Mouse (Mus musculus) layer of hippocampus, adult 2 months (tissue): ENCODE measurements around the gene Tmem120a. TPM values are rescaled to one million over a fixed set of nuclear protein-coding genes. Genes with fewer than 3 reads are reported as not detected.

Experiments
- DNase-seq, 2 experiments: peaks; one replicate each; pipeline ENCODE4 v3.0.0; 2022; ENCODE audit warnings: low spot score in 2 of 2
- H3K27ac ChIP-seq: fragments of 200-600 bp; 2 replicates; pipeline ENCODE4 v1.8.1; 2022
- H3K4me3 ChIP-seq: fragments of 200-600 bp; 2 replicates; pipeline ENCODE4 v1.8.1; 2022; ENCODE audit warnings: mild to moderate bottlenecking
- CTCF ChIP-seq: fragments of 200-600 bp; conservative IDR thresholded peaks from 2 replicates; pipeline ENCODE4 v1.8.1; 2022; ENCODE audit warnings: antibody characterized with exemption, mild to moderate bottlenecking, moderate library complexity
- total RNA-seq, 2 experiments: library from RNA; stranded (reverse); gene quantifications; 2 replicates each; pipeline ENCODE4 v1.2.3; 2021

Tmem120a gene
- total RNA-seq, 2 experiments from 2014 or later = 16.9 to 19.8 TPM

DNA sequence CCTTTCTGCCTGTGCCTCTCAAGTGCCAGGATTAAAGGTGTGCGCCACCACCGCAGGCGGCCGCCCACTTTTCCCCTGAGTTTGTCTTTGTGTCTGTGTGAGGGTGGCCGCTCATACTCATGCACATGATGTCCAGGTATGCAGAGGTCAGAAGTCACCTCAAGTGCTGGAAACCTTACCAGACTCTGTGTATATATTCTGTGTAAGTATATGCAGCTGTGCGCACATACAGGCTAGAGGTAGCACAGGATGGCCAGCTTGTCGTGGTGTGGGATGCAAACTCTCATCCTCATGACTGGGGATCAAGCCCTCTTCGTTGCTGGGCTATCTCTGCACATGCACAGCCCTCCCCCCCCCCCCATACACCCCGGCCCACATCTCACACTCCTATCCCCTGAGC is 16.4 kb downstream of the Tmem120a start:
- TF ChIP-seq CTCF = no peak
- Histone ChIP-seq H3K27ac (no peak overlapping the region), H3K4me3 (no peak overlapping the region)
- no peak for DNase-seq

DNA sequence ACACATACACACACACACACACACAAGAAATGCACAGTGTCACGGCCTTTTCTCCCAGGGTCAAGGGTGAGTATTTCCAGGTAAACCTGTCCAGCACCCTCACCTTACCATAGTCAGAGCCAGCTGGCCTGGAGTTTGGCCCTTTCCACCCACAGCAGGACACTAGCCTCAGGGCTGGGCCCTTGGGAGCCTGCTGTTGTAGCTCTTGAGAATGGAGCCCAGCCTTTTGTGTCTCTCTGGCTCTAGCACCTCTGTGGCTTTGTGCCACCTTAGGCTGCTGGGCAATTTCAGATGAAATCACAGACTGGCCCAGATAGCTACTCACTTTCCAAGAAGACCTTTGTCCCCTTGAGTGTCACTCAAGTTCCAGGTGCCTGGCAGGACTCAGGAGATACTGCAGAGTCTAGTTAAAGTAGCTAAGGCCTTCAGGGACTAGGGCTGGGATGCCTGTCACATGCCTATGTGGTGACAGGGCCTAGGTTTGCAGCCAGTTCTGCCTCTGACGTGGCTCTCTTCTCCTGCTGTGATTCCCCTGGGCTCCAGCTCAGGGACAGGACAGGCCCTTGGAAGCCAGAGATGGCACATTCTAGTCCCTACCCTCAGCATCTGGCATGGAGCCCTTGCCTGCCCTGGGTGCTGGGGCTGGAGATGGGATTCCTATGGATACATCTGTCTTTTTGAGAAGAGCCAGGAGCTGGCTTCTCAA is 17.5 kb downstream of the Tmem120a start:
- no peak for TF ChIP-seq CTCF
- H3K4me3 ChIP-seq = no peak overlapping the region
- DNase-seq = no peak
- peak overlapping the region; percentile 92; the same call in 1 of the 2 replicates for H3K27ac ChIP-seq

GRCm38 (mm10) chr5:135725991-135726390 is 18.3 kb downstream of the Tmem120a start:
- Histone ChIP-seq H3K27ac (peak overlapping the region; percentile 92), H3K4me3 (peak overlapping the region; percentile 43)
- DNase-seq = no peak
- no peak for TF ChIP-seq CTCF

DNA sequence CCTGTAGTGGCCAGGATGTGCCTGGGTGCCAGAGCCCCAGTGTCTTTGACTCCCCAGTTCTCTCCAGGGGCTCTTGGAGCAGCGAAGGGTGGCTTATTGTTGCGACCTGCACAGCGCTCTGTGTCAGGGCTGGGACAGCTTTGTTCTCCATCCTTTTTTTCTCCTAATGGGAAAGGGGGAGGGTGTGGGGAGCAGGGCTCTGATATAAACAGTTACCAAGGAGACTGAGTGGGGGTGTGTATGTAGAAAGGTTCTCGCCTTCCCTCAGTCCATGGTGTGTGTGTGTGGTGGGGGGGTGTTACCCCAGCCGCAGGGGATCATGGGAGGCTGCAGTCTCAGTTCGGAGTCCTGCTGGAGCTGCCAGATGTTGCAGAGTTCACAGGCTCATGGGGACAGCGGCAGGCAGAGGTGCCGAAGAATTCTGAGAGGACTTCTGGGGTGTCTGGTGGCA is 18.8 kb downstream of the Tmem120a start:
- peak overlapping the region; percentile 43 for H3K4me3 ChIP-seq
- TF ChIP-seq CTCF = no peak
- peak; percentile 56 to 76 for DNase-seq
- H3K27ac ChIP-seq = peak overlapping the region; percentile 92

DNA sequence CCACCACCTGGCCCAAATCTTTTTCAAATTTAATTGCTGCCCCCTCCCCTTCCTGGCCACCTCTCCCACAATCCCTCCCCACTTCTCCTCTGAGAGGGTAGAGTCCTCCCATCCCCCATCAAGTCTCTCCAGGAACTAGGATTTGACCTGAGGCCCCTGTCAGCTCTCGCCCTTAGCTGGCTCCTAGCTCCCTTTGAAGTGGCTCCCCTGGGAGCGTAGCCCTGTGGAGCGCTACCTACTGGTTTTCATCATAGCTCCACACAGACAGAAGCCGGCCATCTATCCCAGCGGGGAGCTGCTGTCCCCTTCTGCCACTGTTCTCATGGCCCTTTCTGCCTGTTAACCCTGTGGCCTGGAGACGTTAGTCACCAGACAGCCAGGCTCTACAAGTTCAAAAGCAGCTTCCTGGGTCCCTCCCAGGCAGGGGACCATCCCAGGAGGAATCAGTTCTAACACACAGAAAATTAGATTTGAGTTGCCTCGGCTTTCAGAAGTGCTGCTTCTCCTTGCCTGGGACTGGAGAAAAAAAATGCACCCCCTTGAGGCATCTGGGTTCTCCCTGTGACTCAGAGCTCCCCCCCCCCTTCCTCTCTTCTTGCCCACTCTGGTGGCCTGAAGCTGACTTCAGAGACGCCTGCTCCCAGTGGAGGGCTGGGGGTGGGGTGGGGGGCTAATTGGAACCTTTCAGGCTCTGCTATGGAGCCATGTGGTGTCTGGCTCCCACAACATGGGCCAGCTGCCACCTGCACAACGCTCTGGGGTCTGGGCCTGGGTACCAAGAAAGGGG is 19.5 kb downstream of the Tmem120a start:
- no peak for DNase-seq
- TF ChIP-seq CTCF = peak; percentile 37
- H3K27ac ChIP-seq = peak overlapping the region; percentile 92
- peak overlapping the region; percentile 43; the same call in 1 of the 2 replicates for H3K4me3 ChIP-seq

- Histone ChIP-seq H3K4me3 (no peak overlapping the region), H3K27ac (peak overlapping the region; percentile 28; the same call in 1 of the 2 replicates)
- no peak for TF ChIP-seq CTCF
- no peak for DNase-seq
Measured at GRCm38 (mm10) chr5:135723165-135723751, 21.0 kb downstream of the Tmem120a start.

GRCm38 (mm10) chr5:135722121-135722520 is 22.1 kb downstream of the Tmem120a start:
- peak; percentile 58 to 65 for DNase-seq

DNA sequence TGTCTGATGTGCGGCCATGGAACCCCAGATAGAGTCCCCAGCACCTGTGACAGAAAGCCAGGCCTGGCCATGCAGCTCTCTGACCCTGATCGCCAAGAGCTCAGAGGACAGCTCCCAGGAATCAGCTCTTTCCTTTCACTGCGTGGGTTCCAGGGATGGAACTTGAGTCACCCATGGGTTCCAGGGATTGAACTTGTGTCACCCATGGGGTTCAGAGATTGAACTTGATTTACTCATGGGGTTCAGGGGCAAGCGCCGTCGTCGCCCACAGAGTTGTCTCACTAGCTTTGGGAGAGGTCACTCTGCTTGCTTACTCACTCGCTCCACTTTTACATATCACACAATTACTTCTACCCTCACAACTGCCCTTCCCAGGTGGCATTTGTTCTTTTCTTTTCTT is 23.2 kb downstream of the Tmem120a start:
- H3K4me3 ChIP-seq = no peak overlapping the region
- no peak overlapping the region for H3K27ac ChIP-seq
- no peak for DNase-seq
- no peak for TF ChIP-seq CTCF

More at GRCm38 (mm10) chr5:135722121-135722520, 22.1 kb downstream of the Tmem120a start:
- no peak overlapping the region for H3K4me3 ChIP-seq
- H3K27ac ChIP-seq = peak overlapping the region; percentile 34
- no peak for TF ChIP-seq CTCF

GRCm38 (mm10) chr5:135720121-135720520 is 24.1 kb downstream of the Tmem120a start:
- no peak for DNase-seq
- Histone ChIP-seq H3K4me3 (no peak overlapping the region), H3K27ac (no peak overlapping the region; the same call in 1 of the 2 replicates)
- no peak for TF ChIP-seq CTCF

DNA sequence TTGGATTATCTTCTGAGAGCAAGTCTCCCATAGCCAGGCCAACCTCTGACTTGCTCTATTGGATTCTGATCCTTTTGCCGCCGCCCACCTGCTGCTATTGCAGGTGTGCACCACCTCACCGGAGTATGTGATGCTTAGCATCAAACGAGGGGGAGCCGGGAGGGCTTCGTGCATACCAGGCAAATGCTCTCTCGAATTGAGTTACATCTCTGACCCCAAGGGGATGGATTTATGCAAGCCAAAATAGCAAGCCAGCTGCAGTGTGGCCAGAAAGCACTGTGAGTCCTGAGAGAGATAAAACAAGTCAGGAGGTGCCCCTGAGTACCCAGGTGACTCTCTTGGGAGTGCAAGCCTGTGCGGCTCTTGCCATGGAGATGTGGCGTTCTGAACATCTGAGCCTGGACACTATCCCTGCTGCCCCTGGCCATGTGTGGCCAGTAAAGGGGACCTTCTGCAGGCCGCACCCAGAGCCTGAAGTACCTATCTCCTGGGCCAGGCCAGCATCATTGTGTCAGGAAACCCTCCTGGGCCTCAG is 24.6 kb downstream of the Tmem120a start:
- no peak for TF ChIP-seq CTCF

GRCm38 (mm10) chr5:135715624-135716023 is 28.6 kb downstream of the Tmem120a start:
- no peak overlapping the region for H3K4me3 ChIP-seq
- TF ChIP-seq CTCF = peak; percentile 69
- no peak overlapping the region for H3K27ac ChIP-seq
- DNase-seq = no peak

More for the DNA sequence above, 24.6 kb downstream of the Tmem120a start:
- no peak overlapping the region; the same call in 1 of the 2 replicates for H3K27ac ChIP-seq
- DNase-seq = no peak
- H3K4me3 ChIP-seq = no peak overlapping the region

DNA sequence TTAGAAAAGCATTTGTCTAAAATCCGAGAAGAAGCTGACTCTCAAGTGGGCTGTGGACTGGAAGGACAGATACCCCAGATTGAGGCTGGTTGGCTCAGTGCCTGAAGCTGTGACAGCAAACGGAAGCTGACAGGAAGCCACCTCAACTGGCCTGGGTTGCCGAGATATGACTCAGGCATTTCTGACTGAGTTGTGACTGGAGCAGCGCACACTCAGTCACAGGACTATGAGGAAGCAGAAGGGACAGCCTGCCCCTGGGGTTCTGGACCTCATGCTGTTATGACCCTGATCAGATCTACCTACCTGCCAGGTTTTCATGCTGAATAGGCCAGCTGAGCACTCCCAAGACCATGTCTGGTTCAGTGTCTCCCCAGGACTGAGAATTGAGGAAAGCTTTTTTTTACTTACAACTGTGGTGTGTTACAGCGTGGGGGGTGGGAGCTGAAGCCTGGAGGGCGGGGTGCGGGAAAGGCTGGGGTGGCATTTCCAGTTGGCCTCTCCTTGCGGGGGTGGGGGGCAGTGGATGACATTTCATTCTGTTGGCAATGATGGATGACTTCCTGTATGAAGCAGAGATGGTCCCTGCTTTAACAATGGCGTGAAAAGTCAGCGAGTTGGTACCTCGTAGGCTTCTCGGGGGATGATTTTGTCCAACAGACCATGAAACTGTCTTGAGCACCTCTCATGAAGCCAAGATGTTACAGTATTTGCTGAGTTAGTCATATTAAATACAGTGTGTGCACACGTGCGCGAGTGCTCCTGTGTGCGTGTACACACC is 30.6 kb downstream of the Tmem120a start:
- no peak for TF ChIP-seq CTCF
- peak in 1 of 2 experiments; percentile 50 for DNase-seq
- Histone ChIP-seq H3K27ac (peak overlapping the region; percentile 78), H3K4me3 (no peak overlapping the region)
